Mouse (Mus musculus) Muller cell, postnatal 12 days (primary cell): ENCODE data around the gene Rasgrp2.

Source experiments
- DNase-seq: peaks from one replicate; pipeline ENCODE4 v3.0.0-alpha.2; 2015; ENCODE audit errors: inconsistent ontology term

Gene Rasgrp2

GRCm38 (mm10) chr19:6427653-6428434 lies 28.7 kb downstream of the Rasgrp2 start:
- no peak for DNase-seq

DNA sequence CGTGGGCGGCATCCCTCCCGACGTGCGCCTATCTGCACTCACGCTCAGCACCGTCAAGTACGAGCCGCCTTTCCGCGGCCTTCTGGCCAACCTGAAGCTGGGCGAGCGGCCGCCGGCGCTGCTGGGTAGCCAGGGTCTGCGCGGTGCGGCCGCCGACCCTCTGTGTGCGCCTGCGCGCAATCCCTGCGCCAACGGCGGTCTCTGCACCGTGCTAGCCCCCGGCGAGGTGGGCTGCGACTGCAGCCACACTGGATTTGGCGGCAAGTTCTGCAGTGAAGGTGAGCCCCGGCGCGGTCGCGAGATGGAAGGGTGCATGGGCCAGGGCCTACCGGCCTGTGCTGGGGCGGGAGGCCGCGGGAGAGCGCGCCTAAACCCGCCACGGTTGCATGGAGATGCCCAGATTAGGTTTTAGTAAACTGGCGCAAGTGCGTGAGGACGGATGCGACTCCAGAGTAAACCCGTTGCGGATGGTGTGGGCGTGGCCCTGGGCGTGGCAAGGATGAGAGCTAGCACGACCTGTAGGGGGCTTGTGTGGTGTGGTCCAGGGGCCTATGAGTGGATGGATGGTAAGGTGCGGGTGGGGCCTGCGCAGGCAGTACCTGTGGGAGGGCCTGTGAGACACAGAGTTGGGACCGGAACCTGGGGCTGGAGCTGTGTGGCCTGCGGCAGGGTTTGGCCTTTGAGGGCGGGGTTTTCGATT lies 29.5 kb downstream of the Rasgrp2 start:
- DNase-seq: no peak

- DNase-seq: no peak
Observed at GRCm38 (mm10) chr19:6443016-6443415, 43.9 kb downstream of the Rasgrp2 start.

DNA sequence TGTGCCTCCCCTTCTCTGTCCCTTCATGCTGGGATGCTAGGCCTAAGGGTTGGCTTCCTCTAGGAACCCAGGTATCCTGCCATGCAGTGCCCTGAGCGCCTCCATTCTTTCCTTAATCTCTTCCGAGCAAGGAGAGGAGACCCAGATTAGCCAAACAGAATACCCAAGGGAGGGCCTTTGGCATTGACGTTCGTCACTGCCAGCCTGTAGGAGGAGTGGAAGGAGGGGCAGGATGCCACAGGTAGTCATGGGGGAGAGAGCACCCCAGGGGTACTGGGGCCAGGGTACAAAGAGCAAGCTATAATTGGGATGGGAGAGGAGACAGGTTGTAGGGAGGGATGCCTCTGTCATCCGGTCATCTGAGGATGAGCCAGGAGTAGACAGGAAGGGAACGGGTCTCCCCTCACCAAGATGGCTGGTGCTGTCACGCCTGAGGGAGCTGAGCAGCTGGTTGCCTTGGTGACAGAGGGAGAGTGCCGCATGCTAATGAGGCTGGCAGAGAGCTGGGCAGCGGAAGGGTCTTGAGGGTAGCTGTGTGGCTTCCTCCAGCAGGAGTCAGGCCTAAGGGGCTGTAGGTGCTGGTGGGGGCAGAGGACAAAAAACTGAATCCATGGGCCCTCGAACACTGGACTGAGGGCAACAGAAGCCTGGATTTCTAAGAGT lies 46.8 kb downstream of the Rasgrp2 start:
- DNase-seq: no peak

DNA sequence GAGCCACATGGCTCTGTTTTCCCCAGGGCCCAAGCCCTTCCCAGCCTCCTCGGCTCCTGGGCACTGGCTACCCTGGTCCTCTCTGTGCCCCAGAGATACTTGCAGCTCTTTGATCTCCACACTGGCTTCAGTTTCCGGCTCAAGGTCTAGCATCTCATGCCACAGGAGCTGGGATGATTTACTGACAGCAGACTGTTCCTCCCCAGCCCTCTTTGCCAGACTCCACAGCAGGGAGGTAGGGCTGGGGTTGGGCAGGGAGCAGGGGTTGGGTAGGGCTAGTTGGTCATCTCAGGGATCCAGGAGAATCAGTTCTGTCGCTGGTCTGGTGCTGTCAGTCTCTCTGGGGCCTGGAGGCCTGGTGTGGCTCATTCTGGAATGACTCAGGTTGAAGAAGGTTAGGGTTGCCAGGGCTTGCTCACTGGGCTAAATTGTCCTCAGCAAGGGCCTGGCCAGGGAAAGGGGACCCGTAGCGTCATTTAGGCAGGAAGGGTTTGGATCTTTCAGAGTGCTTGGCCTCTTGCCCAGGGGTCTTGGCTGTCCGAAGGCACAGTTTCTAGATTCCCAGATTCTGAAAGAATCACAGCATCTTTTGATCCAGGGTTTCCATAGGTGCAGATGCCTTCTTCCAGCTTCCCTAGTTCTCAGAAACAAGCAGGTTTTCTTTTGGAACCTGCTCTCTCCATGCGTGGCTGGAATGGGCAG lies 47.7 kb downstream of the Rasgrp2 start:
- no peak for DNase-seq

GRCm38 (mm10) chr19:6448752-6449151 lies 49.6 kb downstream of the Rasgrp2 start:
- DNase-seq: no peak

DNA sequence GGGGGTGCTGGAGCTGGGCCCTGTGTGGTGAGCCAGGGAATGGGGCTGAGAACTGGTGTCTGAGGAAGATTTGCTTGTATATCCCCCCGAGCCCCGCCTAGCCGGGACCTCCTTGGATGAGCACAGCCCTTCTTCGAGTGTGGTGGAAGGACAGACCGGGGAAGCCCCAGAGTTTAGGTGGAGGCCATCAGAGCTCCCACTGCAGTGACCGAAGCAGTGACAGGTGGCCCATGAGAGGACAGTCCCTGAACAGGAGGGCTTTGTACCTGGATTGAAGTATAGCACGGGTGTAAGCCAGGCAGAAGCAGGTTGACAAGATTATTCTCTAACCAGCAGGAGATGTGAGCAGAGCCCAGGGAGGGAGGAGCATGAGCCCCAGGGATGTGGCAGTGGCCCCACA lies 50.7 kb downstream of the Rasgrp2 start:
- no peak for DNase-seq

DNA sequence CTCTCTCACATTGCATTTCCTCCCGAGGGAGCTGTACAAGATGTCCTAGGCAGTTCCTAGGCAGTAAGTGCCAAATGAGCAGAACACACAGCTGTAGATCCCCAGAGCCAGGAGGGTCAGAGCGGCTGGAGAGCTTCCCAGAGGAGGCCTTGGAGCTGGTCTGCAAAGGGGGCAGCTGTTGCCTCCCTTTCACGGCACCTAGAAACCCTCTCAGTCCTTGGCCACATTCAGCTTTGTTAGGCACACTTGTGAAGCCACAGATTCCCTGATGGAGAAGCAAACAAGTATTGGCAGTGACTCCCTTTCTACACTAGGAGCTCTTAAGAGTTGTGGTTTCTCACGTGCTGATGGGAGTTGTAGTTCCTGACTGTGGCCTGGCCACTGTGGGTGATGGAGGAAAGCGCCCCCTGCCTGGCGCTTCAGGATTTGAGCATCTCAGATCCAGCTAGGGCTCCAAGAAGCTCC lies 52.9 kb downstream of the Rasgrp2 start:
- peak; percentile 75 for DNase-seq

DNA sequence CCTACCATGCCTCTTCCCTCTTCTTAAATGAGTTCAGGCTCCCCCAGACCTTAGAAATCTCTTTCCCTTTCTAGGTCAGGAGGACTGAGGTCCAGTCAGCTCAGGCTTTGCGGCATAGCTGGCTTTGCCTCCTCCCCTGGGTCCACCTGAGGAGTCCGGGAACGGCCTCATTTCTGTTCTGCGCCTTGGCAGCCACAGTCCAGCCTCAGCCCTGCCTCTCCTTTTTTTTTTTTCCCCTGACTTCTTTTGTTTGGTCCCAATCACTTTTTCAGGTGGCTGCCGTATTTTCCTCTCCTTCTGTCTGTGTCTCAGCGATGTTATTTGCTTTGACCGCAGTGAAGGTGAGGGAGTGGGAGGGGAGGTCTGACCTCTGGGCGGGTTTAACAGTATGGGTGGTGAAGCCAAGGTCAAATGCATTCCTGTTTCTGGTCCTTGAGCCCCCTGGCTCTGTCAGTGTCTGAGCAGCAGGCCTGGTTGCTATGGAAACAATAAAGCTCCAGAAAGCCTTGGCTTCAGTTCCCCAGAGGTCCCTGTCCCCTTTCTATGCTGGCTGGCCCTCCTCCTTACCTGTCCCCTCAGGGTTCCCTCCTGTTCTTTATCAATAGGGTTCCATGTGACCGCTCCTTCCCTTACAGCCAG lies 53.7 kb downstream of the Rasgrp2 start:
- DNase-seq: no peak

GRCm38 (mm10) chr19:6453349-6453748 lies 54.2 kb downstream of the Rasgrp2 start:
- peak; percentile 29 for DNase-seq

DNA sequence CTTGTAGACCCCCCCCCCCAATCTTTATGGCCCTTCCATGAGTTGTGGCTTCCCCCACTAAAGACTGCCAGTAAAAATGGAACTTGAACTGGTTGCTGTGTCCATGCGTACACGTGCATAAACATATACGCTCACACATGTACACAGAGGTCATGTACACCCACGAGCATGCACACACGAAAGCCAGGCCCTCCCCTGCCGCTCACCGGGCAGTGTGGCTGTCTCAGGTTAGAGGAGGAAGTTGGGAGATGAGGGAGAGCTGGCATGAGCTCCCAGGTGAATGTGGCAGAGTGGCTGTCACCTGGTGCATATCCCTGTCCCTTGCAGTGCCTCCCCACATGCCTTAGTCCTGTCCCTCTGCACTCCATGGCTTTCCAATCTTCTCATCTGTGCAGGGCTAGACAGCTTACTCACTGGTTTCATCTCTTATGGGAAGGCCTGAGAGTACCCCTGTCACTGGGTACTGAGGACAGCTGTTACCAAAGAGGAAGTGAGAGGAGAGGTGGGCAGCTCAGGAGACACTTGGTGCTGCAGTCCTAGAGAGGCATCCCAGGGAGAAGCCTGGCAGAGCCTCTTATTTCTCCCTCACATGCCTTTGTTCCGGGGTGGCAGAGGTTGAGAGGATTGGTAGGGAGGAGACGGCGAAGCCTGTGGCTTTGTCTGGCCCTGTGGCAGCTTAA lies 55.0 kb downstream of the Rasgrp2 start:
- no peak for DNase-seq

GRCm38 (mm10) chr19:6459504-6459903 lies 60.4 kb downstream of the Rasgrp2 start:
- no peak for DNase-seq

DNA sequence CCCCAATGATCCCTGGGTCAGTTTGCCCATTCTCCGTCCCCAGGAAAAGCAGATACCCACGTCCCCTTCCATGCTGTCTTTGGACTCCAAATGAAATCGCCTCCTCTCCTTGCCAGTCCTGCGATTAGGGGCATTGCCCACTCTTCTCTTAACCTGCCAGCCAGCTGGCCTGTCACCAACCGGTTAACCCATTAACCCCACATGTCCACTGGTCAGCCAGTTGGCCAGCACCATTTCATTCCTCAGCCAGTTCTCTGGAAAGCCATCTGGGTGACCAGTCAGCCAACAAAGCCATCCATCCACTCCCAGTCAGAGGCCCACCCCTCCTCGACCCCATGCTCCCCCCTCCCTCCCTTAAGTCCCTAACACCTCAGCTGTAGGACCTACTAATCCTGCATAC lies 63.7 kb downstream of the Rasgrp2 start:
- DNase-seq: no peak

DNA sequence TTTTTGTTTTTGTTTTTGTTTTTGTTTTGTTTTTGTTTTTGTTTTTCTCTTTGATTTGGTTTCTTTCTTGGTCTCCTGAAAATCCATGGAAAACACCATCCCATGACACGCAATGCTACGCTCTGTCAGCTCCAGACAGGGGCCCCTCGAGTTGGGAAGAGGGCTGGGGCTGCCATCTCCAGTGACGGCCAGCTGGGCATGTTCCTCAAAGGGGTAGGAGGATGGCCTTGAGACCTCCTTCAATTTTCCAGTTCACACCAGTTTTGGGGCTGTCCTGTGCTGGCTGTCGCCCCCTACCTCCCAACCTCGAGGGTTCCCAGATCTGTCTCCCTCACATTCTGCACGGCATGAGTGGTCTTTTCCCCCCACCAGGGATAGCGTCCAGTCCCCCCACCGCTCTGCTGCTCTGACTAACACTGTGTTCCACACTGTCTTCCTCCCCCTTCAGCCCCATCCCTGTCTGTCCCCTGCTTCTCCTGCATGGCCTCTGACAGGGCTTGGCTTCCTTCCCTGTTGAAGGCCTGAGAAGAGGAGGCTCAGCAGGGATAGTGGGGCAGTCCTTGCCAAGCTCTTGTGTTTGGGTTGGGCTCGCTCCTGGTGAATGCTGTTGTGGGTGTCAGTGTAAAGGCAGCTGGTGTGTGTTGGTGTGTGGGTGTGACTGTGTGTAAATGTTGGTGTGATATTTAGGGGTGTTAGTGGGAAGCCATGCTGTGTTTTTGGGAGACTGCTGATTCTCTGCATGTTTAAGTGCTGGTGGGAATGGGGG lies 65.3 kb downstream of the Rasgrp2 start:
- DNase-seq: peak; percentile 34
